Mouse (Mus musculus): ENCODE data around the gene Mvb12b. TPM values are rescaled to one million over a fixed set of nuclear protein-coding genes. Genes with fewer than 3 reads are reported as not detected.

Mvb12b gene
- total RNA-seq, 2 experiments from 2014 or later = 108 to 114 TPM

DNA sequence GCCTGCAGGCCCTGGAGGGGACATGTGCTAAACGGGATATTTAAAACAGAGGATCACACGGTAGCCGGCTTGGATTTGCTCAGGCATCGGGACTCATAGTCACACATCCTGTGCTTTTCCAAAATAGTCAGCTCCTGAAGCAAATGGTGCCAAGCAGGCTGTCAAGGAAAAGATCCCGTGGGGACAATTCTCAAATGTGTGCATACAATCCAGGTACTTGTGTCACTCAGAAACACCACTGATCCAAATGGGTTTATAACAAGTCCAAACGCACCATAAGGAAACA lies 297 bp upstream of the Mvb12b start:
- DNase-seq (ENCODE audit: extremely low spot score in 1 of 2, low spot score in 2 of 2) = no peak
- intact Hi-C loops (cut with DNase I) = no loop called here

GRCm38 (mm10) chr2:33886386-33887327 lies 1.1 kb downstream of the Mvb12b start:
- peak; percentile 48 to 71 for DNase-seq (ENCODE audit: extremely low spot score in 1 of 2, low spot score in 2 of 2)
- intact Hi-C loops (cut with DNase I) = no loop called here

- no peak for DNase-seq (ENCODE audit: extremely low spot score in 1 of 2, low spot score in 2 of 2)
- intact Hi-C loops (cut with DNase I) = no loop called here
Measured at GRCm38 (mm10) chr2:33885264-33885651, 2.5 kb downstream of the Mvb12b start.

DNA sequence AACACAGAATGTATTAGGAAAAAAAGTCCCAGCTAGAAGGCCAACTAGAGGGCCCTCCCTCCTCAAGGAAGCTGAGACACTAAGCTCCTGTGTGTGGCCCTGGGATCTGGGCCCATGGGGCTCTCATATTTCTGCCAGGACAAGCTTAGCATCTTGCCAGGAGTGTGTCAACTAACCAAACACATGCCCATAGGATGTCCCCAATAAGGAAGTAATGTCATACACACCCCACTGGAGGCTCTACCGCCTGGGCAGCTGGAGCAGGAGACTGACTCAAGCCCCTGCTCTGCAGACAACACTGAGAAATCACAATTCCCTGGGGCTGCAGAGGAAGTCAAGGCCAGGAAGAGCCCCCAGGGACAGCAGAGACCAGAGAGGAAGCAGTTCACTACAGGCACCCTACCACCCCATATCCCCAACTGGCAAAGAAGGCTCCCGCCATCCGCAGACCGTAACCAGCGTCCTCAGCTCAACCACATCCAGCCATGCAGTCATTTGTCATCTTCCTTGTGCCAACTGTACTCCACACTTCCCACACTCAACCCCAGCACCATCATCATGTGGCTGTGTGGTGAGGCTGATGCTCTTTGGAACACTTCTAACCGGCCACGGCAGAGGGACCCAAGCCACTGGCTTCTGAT lies 3.0 kb downstream of the Mvb12b start:
- no peak for DNase-seq (ENCODE audit: extremely low spot score in 1 of 2, low spot score in 2 of 2)
- intact Hi-C loops (cut with DNase I) = no loop called here

GRCm38 (mm10) chr2:33879223-33879622 lies 8.5 kb downstream of the Mvb12b start:
- DNase-seq (ENCODE audit: extremely low spot score in 1 of 2, low spot score in 2 of 2) = no peak
- intact Hi-C loops (cut with DNase I) = no loop called here

DNA sequence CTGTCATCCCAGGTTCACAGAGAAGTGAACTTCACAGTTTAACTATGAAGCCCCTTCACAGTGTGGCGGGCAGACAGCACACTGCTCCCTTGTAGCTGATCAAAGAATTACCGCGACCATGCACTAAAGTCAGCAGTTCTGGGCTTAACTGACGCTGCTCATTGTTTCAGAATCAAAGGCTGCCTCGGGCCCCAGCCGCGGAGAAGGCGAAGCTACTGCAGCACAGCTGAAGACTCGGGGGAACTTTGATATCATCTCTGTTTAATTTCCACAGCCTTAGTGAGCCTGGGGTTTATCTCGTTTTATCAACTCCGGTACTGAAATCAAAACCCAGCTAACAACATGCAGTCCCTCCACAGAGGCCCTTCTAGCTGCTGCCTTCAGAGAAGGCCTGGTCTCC lies 9.3 kb downstream of the Mvb12b start:
- DNase-seq (ENCODE audit: extremely low spot score in 1 of 2, low spot score in 2 of 2) = no peak
- intact Hi-C loops (cut with DNase I) = no loop called here

GRCm38 (mm10) chr2:33877663-33878360 lies 9.9 kb downstream of the Mvb12b start:
- DNase-seq (ENCODE audit: extremely low spot score in 1 of 2, low spot score in 2 of 2) = no peak
- intact Hi-C loops (cut with DNase I) = no loop called here

- intact Hi-C loops (cut with DNase I) = no loop called here
- DNase-seq (ENCODE audit: extremely low spot score in 1 of 2, low spot score in 2 of 2) = peak; percentile 82 to 85
Measured at GRCm38 (mm10) chr2:33876529-33877290, 11.0 kb downstream of the Mvb12b start.

DNA sequence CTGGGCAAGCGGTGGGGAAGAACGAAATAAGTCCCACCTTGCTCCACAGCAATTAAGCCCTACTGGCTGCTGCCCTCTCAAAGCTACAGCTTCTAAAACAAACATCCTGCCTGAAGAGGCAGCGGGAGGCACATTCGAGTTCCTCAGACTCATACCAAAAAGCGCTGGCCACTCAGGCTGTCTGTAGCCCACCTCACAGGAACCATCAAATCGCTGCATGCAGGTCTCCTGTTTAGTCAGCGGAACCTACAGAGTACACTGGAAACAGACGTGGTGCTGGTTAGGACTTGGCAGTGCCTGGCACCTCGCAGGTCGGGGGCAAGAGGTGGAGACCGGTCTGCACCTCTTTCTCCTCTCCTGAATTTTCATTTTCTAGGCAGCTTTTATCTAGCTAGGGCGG lies 12.2 kb downstream of the Mvb12b start:
- no peak for DNase-seq (ENCODE audit: extremely low spot score in 1 of 2, low spot score in 2 of 2)
- intact Hi-C loops (cut with DNase I) = no loop called here

DNA sequence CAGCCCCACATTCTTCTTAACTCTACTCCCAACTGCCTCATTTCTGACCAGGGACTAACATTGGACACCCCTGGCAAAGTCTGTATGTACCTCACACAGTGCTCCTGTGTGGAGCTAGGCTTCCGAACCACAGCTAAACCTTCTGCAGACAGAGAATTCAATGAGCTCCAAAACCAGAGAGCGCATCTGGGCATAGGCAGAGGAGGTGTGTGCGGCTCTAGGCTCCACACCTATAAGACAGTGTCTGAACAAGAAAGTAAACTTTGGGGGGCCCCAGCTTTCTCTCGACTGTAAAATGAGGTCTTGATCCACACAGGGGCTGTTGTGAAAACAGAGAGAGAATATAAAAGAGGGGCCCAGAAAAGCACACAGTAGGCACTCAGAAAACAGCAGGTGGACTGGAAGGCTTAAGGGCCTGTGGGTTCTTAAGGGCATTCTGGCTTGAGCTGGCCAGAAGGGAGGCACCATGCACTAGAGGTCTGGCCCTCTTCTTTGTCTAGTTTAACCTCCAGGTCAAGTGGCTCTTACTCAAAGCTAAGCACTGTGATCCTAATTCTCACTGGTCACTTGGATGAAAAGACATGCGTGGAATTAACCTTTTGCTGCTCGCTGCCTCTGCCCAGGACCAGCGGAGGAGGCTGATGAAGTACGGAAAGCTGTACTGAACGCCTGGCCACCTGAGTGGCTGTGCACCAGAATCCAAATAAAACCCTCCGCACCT lies 12.7 kb downstream of the Mvb12b start:
- intact Hi-C loops (cut with DNase I) = no loop called here

GRCm38 (mm10) chr2:33874367-33874766 lies 13.4 kb downstream of the Mvb12b start:
- DNase-seq (ENCODE audit: extremely low spot score in 1 of 2, low spot score in 2 of 2) = no peak
- intact Hi-C loops (cut with DNase I) = no loop called here

More for the DNA sequence above, 12.7 kb downstream of the Mvb12b start:
- DNase-seq (ENCODE audit: extremely low spot score in 1 of 2, low spot score in 2 of 2) = no peak

GRCm38 (mm10) chr2:33873501-33873900 lies 14.2 kb downstream of the Mvb12b start:
- DNase-seq (ENCODE audit: extremely low spot score in 1 of 2, low spot score in 2 of 2) = no peak
- intact Hi-C loops (cut with DNase I) = no loop called here

DNA sequence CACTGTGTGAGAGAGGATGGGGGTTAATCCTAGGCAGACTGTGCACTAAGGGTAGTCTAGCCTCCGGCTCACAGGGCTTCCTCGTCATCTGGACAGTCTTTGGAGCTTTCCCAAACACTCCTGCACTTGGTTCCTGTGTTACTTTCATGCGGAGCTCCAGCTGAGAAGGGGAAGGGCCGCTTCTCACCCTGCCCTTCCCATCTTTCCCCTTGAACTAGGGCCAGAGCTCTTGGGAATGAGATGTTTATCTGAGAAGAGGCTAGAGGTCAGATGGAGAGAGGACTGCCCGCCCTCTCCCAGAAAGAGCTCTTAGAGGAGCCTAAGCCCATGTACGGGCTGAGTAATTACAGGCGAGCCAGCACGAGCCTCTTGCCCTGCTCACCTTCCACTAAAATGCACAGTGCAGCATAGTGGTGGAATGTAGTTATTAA lies 14.9 kb downstream of the Mvb12b start:
- intact Hi-C loops (cut with DNase I) = no loop called here
- peak in 1 of 2 experiments; percentile 70 for DNase-seq (ENCODE audit: extremely low spot score in 1 of 2, low spot score in 2 of 2)

- no peak for DNase-seq (ENCODE audit: extremely low spot score in 1 of 2, low spot score in 2 of 2)
- intact Hi-C loops (cut with DNase I) = no loop called here
Measured at GRCm38 (mm10) chr2:33871181-33871520, 16.6 kb downstream of the Mvb12b start.

GRCm38 (mm10) chr2:33870369-33871180 lies 17.2 kb downstream of the Mvb12b start:
- DNase-seq (ENCODE audit: extremely low spot score in 1 of 2, low spot score in 2 of 2) = peak; percentile 48 to 86
- intact Hi-C loops (cut with DNase I) = no loop called here

- DNase-seq (ENCODE audit: extremely low spot score in 1 of 2, low spot score in 2 of 2) = no peak
- intact Hi-C loops (cut with DNase I) = no loop called here
Measured at GRCm38 (mm10) chr2:33869689-33870343, 17.9 kb downstream of the Mvb12b start.

DNA sequence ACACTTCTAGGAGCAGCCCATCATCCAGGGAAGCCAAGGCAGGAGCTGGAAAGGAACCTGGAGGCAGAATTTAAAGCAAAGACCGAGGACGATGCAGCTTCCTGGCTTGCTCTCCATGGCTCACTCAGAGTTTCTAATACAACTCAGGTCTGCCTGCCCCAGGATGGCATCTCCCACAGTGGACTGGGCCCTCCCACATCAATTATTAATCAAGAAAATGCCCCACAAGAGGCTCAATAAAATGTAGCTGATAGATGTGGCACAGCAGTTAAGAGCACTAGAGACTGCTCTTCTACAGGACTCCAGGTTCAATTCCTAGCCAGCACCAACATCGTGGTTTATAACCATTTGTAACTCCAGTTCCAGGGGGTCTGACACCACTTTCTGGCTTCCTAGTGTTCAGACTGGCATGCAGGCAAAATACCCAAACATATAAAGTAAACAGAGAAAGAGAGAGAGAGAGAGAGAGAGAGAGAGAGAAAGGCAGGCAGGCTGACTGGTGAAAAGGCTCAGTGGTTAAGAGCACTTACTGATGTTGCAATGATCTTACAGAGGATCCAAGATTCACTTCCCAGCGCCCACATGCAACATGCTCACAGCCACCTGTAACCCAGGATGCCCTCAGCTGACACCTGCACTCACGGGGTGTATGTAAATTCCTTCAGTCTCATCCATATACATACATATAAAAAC lies 18.6 kb downstream of the Mvb12b start:
- intact Hi-C loops (cut with DNase I) = no loop called here
- DNase-seq (ENCODE audit: extremely low spot score in 1 of 2, low spot score in 2 of 2) = no peak
